Mouse (Mus musculus) olfactory bulb, adult 2 months (tissue): Measurements from ENCODE around the gene Get4. TPM values are rescaled to one million over a fixed set of nuclear protein-coding genes. Genes with fewer than 3 reads are reported as not detected.

Experiments
- H3K27ac ChIP-seq: fragments of 200-500 bp; 2 replicates; pipeline ENCODE4 v1.5.1; 2012; ENCODE audit warnings: low read depth, low read length; ENCODE audit not compliant: insufficient read depth
- H3K4me1 ChIP-seq: fragments of 200-500 bp; 2 replicates; pipeline ENCODE4 v1.6.1; 2012; ENCODE audit warnings: low read length; ENCODE audit not compliant: control insufficient read depth, insufficient read depth
- H3K4me3 ChIP-seq: fragments of 200-500 bp; 2 replicates; pipeline ENCODE4 v1.5.1; 2012; ENCODE audit warnings: mild to moderate bottlenecking, low read depth, low read length, moderate library complexity; ENCODE audit not compliant: insufficient read depth
- CTCF ChIP-seq: fragments of 200-500 bp; IDR thresholded peaks from 2 replicates; pipeline ENCODE4 v1.5.1; 2012; ENCODE audit warnings: low read depth, mild to moderate bottlenecking, low read length, moderate library complexity; ENCODE audit not compliant: insufficient read depth
- POLR2A ChIP-seq: fragments of 200-500 bp; IDR thresholded peaks from 2 replicates; pipeline ENCODE4 v1.6.1; 2012; ENCODE audit warnings: mild to moderate bottlenecking, low read depth, low read length, moderate library complexity; ENCODE audit not compliant: insufficient read depth
- WGBS: fragments of 180-500 bp; shearing (Covaris S2); methylation state at CpG from one replicate; pipeline ENCODE4 v1.1.7; 2018; 5-methylcytosine and 5-hydroxymethylcytosine counted together
- polyA plus RNA-seq: library from polyadenylated mRNA; stranded (reverse); fragments of >200 nt; gene quantifications from 2 replicates; pipeline ENCODE4 v1.2.4, GENCODE M21; 2012; ENCODE audit warnings: low replicate concordance; ENCODE audit not compliant: missing spikeins, insufficient read depth, insufficient read length

Get4 gene
- polyA plus RNA-seq, 1 experiment = not detected

GRCm38 (mm10) chr5:139229716-139230115 lies 22.4 kb upstream of the Get4 start:
- Histone ChIP-seq H3K4me1 (peaks cover 15% of the 10 kb centered on the region), H3K27ac (peak overlapping the region; percentile 23; the same call in 1 of the 2 replicates), H3K4me3 (no peak overlapping the region)
- 78% methylated on average over 3 of the region's 3 CpGs for WGBS
- TF ChIP-seq POLR2A (no peak), CTCF (no peak)

- peaks cover 12% of the 10 kb centered on the region for H3K4me1 ChIP-seq
- TF ChIP-seq POLR2A = no peak
- no peak for TF ChIP-seq CTCF
- 82% methylated on average over 3 of the region's 3 CpGs for WGBS
- no peak overlapping the region for H3K4me3 ChIP-seq
- no peak overlapping the region for H3K27ac ChIP-seq
Observed at GRCm38 (mm10) chr5:139232083-139232482, 20.0 kb upstream of the Get4 start.

GRCm38 (mm10) chr5:139234423-139234822 lies 17.7 kb upstream of the Get4 start:
- TF ChIP-seq CTCF = no peak
- no peak for TF ChIP-seq POLR2A
- Histone ChIP-seq H3K4me1 (peaks cover 7% of the 10 kb centered on the region), H3K27ac (no peak overlapping the region), H3K4me3 (no peak overlapping the region)
- 93% methylated on average over 4 of the region's 4 CpGs for WGBS

GRCm38 (mm10) chr5:139237436-139237835 lies 14.7 kb upstream of the Get4 start:
- Histone ChIP-seq H3K4me3 (no peak overlapping the region), H3K4me1 (no peaks in the 10 kb centered on the region), H3K27ac (no peak overlapping the region)
- 80% methylated on average over 4 of the region's 4 CpGs for WGBS
- TF ChIP-seq POLR2A (no peak), CTCF (no peak)

GRCm38 (mm10) chr5:139241022-139241761 lies 10.9 kb upstream of the Get4 start:
- Histone ChIP-seq H3K27ac (no peak overlapping the region), H3K4me3 (no peak overlapping the region), H3K4me1 (no peaks in the 10 kb centered on the region)
- TF ChIP-seq CTCF = no peak
- TF ChIP-seq POLR2A = no peak
- WGBS = 84% methylated on average over 15 of the region's 15 CpGs

- no peak for TF ChIP-seq POLR2A
- no peak for TF ChIP-seq CTCF
- Histone ChIP-seq H3K4me1 (no peaks in the 10 kb centered on the region), H3K4me3 (no peak overlapping the region), H3K27ac (no peak overlapping the region)
- WGBS = 80% methylated on average over 1 of the region's 1 CpGs
Observed at GRCm38 (mm10) chr5:139243384-139243783, 8.7 kb upstream of the Get4 start.

GRCm38 (mm10) chr5:139247767-139248166 lies 4.4 kb upstream of the Get4 start:
- TF ChIP-seq CTCF (no peak), POLR2A (no peak)
- H3K4me3 ChIP-seq = no peak overlapping the region
- peaks cover 3% of the 10 kb centered on the region; the same call in 1 of the 2 replicates for H3K4me1 ChIP-seq
- 93% methylated on average over 3 of the region's 3 CpGs for WGBS
- H3K27ac ChIP-seq = no peak overlapping the region

- no peak for TF ChIP-seq CTCF
- no peak for TF ChIP-seq POLR2A
- peaks cover 8% of the 10 kb centered on the region for H3K4me1 ChIP-seq
- 60% methylated on average over 3 of the region's 3 CpGs for WGBS
- no peak overlapping the region for H3K4me3 ChIP-seq
- no peak overlapping the region for H3K27ac ChIP-seq
Observed at GRCm38 (mm10) chr5:139248846-139249245, 3.3 kb upstream of the Get4 start.

GRCm38 (mm10) chr5:139251279-139251678 lies 845 bp upstream of the Get4 start:
- peaks cover 19% of the 10 kb centered on the region for H3K4me1 ChIP-seq
- 80% methylated on average over 7 of the region's 7 CpGs for WGBS
- no peak overlapping the region for H3K4me3 ChIP-seq
- TF ChIP-seq CTCF (no peak), POLR2A (no peak)
- peak overlapping the region; percentile 85; the same call in 1 of the 2 replicates for H3K27ac ChIP-seq
